Mouse (Mus musculus): Measurements from ENCODE around the gene Pik3c2g. TPM values are rescaled to one million over a fixed set of nuclear protein-coding genes. Genes with fewer than 3 reads are reported as not detected.

Gene Pik3c2g
- polyA plus RNA-seq, 1 experiment from 2014 or later = 0.49 TPM

DNA sequence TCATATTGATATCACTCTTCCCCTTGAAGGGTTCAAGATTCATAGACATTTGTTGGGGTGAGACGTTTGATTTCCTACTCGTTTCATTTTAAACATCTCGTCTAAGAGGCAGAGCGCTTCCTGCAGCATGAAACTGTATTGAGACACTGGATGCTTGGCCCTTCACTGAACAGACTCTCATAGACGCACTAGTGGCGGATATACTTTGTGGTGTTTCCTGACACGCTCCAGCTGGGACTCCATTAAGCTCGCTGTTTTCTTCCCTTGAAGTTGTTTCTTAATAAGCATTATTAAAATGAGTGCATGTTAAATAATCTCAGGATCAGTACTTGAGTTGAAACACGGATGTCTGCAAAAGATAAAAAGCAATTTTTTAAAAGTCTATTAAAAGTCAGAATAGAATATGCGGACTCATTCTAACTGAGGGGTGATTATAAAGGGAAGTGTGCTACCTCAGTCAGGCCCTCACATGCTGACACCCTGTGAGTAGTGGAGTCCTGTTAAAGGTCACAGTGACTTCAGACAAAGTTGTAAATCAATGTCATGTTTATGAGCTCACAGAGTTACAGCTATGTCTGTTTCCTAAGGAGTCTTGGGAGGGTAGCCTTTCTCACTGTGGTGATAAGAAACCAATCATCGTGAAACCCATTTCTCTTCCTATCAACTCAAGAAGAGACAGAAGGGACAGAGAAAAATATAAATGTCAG is 190.7 kb downstream of the Pik3c2g start:
- DNase-seq (ENCODE audit: low spot score) (no peak), ATAC-seq (ENCODE audit: low FRiP score) (no peak)
- Histone ChIP-seq H3K4me2 (replicated peaks; ENCODE audit: low read depth, low read length) (no peak overlapping the region), H3K36me3 (ENCODE audit: control insufficient read depth, insufficient read depth, low read length) (no peaks in the 10 kb centered on the region), H3K4me3 (ENCODE audit: low read depth, low read length) (no peak overlapping the region), H3K4me1 (replicated peaks; ENCODE audit: control insufficient read depth, insufficient read depth, low read length) (no peaks in the 10 kb centered on the region), H3K27me3 (ENCODE audit: control insufficient read depth, insufficient read depth, low read length) (no peaks in the 10 kb centered on the region), H3K9me3 (ENCODE audit: control insufficient read depth, low read length) (no peaks in the 10 kb centered on the region), H3K9ac (ENCODE audit: low read depth, low read length) (no peak overlapping the region), H3K27ac (ENCODE audit: low read depth, low read length) (no peak overlapping the region)
- 83% methylated on average over 11 of the region's 11 CpGs for WGBS

DNA sequence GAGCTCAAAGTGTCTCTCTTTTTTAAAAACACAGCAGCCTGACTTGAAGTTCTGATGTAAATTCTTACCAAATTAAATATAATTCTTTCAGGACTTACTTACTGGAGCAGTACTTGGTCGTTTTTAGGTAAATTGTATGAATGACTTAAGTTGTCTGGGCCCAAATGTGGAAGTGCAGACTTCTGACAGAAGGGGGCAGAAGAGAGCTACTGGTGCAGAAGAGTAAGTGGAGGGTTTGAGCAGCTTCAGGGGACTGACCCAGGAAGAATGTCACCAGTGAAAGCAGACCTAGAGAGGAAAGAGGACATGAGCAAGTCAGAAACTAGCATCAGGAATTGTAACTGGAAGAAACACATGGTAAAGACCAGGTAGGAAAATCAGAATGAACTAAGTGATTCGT is 193.0 kb downstream of the Pik3c2g start:
- Histone ChIP-seq H3K9me3 (ENCODE audit: control insufficient read depth, low read length) (no peaks in the 10 kb centered on the region), H3K4me1 (replicated peaks; ENCODE audit: control insufficient read depth, insufficient read depth, low read length) (no peaks in the 10 kb centered on the region), H3K27ac (ENCODE audit: low read depth, low read length) (no peak overlapping the region), H3K27me3 (ENCODE audit: control insufficient read depth, insufficient read depth, low read length) (no peaks in the 10 kb centered on the region), H3K36me3 (ENCODE audit: control insufficient read depth, insufficient read depth, low read length) (no peaks in the 10 kb centered on the region), H3K4me2 (replicated peaks; ENCODE audit: low read depth, low read length) (no peak overlapping the region), H3K4me3 (ENCODE audit: low read depth, low read length) (no peak overlapping the region), H3K9ac (ENCODE audit: low read depth, low read length) (no peak overlapping the region)
- WGBS = 59% methylated on average over 2 of the region's 2 CpGs
- ATAC-seq (ENCODE audit: low FRiP score) (no peak), DNase-seq (ENCODE audit: low spot score) (peak; percentile 20)

DNA sequence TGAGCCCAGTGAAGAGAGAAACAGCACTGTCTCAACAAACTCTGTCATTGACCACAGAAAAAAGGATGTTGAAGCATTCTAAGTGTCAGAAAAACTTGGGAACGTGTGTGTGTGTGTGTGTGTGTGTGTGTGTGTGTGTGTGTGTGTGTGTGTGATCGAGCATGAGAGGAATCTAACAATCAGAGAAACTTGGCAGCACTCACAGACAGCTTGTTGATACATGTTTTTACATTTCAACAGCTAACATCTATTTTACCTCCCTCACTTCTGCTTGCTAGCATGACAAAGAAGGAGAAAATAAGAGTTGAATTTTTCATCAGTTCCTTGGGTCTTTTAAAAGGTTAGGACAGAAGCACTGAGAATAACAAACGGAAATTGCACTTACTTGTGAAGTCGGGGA is 202.5 kb downstream of the Pik3c2g start:
- H3K27me3 ChIP-seq (ENCODE audit: control insufficient read depth, insufficient read depth, low read length) = no peaks in the 10 kb centered on the region
- DNase-seq (ENCODE audit: low spot score) (no peak), ATAC-seq (ENCODE audit: low FRiP score) (no peak)
- H3K9ac ChIP-seq (ENCODE audit: low read depth, low read length) = no peak overlapping the region
- no peak overlapping the region for H3K27ac ChIP-seq (ENCODE audit: low read depth, low read length)
- WGBS = 81% methylated on average over 4 of the region's 4 CpGs
- H3K9me3 ChIP-seq (ENCODE audit: control insufficient read depth, low read length) = no peaks in the 10 kb centered on the region
- no peak overlapping the region for H3K4me2 ChIP-seq (replicated peaks; ENCODE audit: low read depth, low read length)
- H3K4me1 ChIP-seq (replicated peaks; ENCODE audit: control insufficient read depth, insufficient read depth, low read length) = no peaks in the 10 kb centered on the region
- no peaks in the 10 kb centered on the region for H3K36me3 ChIP-seq (ENCODE audit: control insufficient read depth, insufficient read depth, low read length)
- no peak overlapping the region for H3K4me3 ChIP-seq (ENCODE audit: low read depth, low read length)

DNA sequence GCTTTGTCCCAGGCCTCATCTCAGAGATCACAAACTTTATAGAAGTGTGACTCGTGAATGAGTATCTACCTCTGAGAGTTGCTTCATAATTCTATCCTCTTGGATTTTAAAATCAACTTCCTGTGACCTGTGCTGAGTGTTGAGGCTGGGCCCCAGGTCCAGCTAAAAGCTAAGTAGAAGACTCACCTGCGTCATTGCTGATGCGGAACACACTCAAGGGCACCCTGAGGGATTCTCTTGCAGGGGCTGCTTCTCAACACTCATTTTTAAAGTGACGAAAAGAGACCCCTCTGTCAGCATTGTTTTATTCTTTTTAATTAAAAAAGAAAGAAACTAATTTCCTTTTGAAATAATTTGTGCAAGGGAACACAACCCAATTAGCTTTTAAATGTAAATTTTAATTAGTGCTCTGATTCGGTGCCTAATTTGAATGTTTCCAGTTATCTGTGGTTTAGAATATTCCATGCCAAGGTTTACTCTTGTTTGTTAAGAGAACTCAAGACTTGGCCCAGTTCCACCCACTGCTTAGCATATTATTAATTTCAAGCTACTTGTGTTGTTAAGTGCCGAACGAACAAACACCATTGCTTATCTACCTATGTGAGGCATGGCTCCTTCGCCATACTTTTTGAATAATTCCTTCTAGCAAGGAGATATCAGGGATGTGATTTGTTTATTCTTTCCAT is 212.7 kb downstream of the Pik3c2g start:
- DNase-seq (ENCODE audit: low spot score) (no peak), ATAC-seq (ENCODE audit: low FRiP score) (no peak)
- Histone ChIP-seq H3K9me3 (ENCODE audit: control insufficient read depth, low read length) (no peaks in the 10 kb centered on the region), H3K9ac (ENCODE audit: low read depth, low read length) (no peak overlapping the region), H3K4me1 (replicated peaks; ENCODE audit: control insufficient read depth, insufficient read depth, low read length) (no peaks in the 10 kb centered on the region), H3K4me2 (replicated peaks; ENCODE audit: low read depth, low read length) (no peak overlapping the region), H3K4me3 (ENCODE audit: low read depth, low read length) (no peak overlapping the region), H3K36me3 (ENCODE audit: control insufficient read depth, insufficient read depth, low read length) (no peaks in the 10 kb centered on the region), H3K27me3 (ENCODE audit: control insufficient read depth, insufficient read depth, low read length) (no peaks in the 10 kb centered on the region), H3K27ac (ENCODE audit: low read depth, low read length) (no peak overlapping the region)
- WGBS = 93% methylated on average over 8 of the region's 8 CpGs

DNA sequence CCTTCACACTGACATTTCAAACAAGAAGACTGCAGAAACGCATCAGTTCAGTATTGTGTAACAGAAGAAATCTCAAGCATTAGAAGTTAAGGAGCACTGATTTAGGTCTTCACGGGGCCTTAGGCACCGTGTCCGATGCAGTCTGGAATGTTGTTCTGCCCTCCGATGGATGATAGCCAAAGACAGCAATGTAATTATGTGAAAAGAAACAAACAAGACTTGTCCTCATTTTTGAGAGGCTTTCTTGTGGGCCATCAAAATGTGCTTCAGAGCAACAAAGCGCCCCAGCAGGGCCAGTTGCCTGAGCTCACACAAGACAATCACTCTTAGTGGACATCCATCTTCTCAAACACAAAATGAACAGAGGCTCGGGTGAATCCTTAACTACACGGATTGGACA is 234.9 kb downstream of the Pik3c2g start:
- Histone ChIP-seq H3K36me3 (ENCODE audit: control insufficient read depth, insufficient read depth, low read length) (no peaks in the 10 kb centered on the region), H3K27ac (ENCODE audit: low read depth, low read length) (no peak overlapping the region), H3K4me1 (replicated peaks; ENCODE audit: control insufficient read depth, insufficient read depth, low read length) (no peaks in the 10 kb centered on the region), H3K27me3 (ENCODE audit: control insufficient read depth, insufficient read depth, low read length) (no peaks in the 10 kb centered on the region), H3K9ac (ENCODE audit: low read depth, low read length) (no peak overlapping the region), H3K4me3 (ENCODE audit: low read depth, low read length) (no peak overlapping the region), H3K9me3 (ENCODE audit: control insufficient read depth, low read length) (no peaks in the 10 kb centered on the region), H3K4me2 (replicated peaks; ENCODE audit: low read depth, low read length) (no peak overlapping the region)
- WGBS = 90% methylated on average over 8 of the region's 8 CpGs
- no peak for ATAC-seq (ENCODE audit: low FRiP score)
- DNase-seq (ENCODE audit: low spot score) = no peak

DNA sequence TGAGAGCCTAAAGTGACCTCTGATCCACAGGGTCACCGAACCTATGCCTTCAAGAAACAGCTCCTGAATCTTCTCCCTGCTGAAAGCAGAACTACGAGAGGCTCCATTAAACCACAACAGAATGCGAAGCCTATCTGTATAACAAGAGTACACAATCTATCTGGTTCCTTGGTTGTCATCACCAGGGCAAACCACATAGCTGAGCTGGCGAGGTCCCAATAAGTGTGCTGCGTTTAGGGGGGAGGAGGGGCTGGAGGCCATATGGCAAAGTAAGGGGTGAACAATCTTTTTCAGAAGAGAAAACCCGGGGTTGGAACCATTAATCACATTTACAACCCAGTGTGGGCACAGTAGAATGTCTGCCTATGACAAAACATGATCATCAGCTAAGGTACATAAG is 251.2 kb downstream of the Pik3c2g start:
- WGBS = 79% methylated on average over 6 of the region's 6 CpGs
- no peak overlapping the region for H3K27ac ChIP-seq (ENCODE audit: low read depth, low read length)
- no peaks in the 10 kb centered on the region for H3K36me3 ChIP-seq (ENCODE audit: control insufficient read depth, insufficient read depth, low read length)
- H3K4me1 ChIP-seq (replicated peaks; ENCODE audit: control insufficient read depth, insufficient read depth, low read length) = no peaks in the 10 kb centered on the region
- ATAC-seq (ENCODE audit: low FRiP score) = 0 out of 2 replicates have a peak, but pooled peaks have one; percentile 27
- H3K9me3 ChIP-seq (ENCODE audit: control insufficient read depth, low read length) = no peaks in the 10 kb centered on the region
- H3K4me2 ChIP-seq (replicated peaks; ENCODE audit: low read depth, low read length) = no peak overlapping the region
- DNase-seq (ENCODE audit: low spot score) = no peak
- no peak overlapping the region for H3K9ac ChIP-seq (ENCODE audit: low read depth, low read length)
- no peak overlapping the region for H3K4me3 ChIP-seq (ENCODE audit: low read depth, low read length)
- H3K27me3 ChIP-seq (ENCODE audit: control insufficient read depth, insufficient read depth, low read length) = no peaks in the 10 kb centered on the region

DNA sequence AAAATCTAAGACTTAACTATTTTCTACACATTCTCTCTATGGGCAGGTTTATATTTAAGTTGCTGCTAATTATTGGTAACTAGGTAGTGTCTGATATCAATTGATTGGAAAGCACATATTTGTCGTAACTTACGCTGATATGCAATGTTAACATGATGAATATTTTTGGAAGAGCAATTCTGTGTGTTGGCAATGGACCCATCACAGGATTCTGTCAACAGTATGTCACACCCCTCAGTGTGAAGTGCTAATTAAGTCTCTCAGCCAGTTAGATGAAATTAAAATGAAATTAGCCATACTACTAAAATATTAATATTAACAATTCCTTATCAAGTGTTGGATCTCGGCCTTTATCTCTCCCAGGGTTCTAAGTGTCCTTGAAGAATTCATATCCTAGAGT is 251.7 kb downstream of the Pik3c2g start:
- 92% methylated on average over 3 of the region's 3 CpGs for WGBS
- no peak for DNase-seq (ENCODE audit: low spot score)

DNA sequence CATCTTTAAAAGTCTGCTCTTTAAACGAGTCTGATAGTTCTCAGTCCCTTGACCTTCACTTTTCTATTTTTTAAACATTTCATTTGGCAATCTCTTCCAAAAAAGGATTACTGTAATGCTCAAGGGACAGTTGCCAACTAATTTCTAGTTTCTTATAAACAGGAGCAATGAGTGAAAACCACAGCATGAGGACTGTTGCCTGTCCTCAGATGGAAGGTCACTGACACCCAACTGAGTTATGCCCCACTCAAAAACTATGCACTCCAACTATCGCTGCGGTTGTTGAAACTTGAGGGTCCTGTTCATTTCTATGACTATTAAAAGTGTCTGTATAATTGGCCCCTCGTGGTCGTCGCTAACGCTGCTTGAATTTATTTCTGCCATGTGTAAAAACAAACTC is 252.9 kb downstream of the Pik3c2g start:
- no peaks in the 10 kb centered on the region for H3K4me1 ChIP-seq (replicated peaks; ENCODE audit: control insufficient read depth, insufficient read depth, low read length)
- no peak overlapping the region for H3K4me2 ChIP-seq (replicated peaks; ENCODE audit: low read depth, low read length)
- no peaks in the 10 kb centered on the region for H3K27me3 ChIP-seq (ENCODE audit: control insufficient read depth, insufficient read depth, low read length)
- no peaks in the 10 kb centered on the region for H3K36me3 ChIP-seq (ENCODE audit: control insufficient read depth, insufficient read depth, low read length)
- H3K9me3 ChIP-seq (ENCODE audit: control insufficient read depth, low read length) = no peaks in the 10 kb centered on the region
- no peak for ATAC-seq (ENCODE audit: low FRiP score)
- DNase-seq (ENCODE audit: low spot score) = no peak
- WGBS = 79% methylated on average over 7 of the region's 7 CpGs
- no peak overlapping the region for H3K27ac ChIP-seq (ENCODE audit: low read depth, low read length)
- H3K9ac ChIP-seq (ENCODE audit: low read depth, low read length) = no peak overlapping the region
- H3K4me3 ChIP-seq (ENCODE audit: low read depth, low read length) = no peak overlapping the region

More for the DNA sequence above, 251.7 kb downstream of the Pik3c2g start:
- H3K27ac ChIP-seq (ENCODE audit: low read depth, low read length) = no peak overlapping the region
- no peak overlapping the region for H3K4me2 ChIP-seq (replicated peaks; ENCODE audit: low read depth, low read length)
- H3K36me3 ChIP-seq (ENCODE audit: control insufficient read depth, insufficient read depth, low read length) = no peaks in the 10 kb centered on the region
- ATAC-seq (ENCODE audit: low FRiP score) = no peak
- no peak overlapping the region for H3K4me3 ChIP-seq (ENCODE audit: low read depth, low read length)
- no peak overlapping the region for H3K9ac ChIP-seq (ENCODE audit: low read depth, low read length)
- H3K27me3 ChIP-seq (ENCODE audit: control insufficient read depth, insufficient read depth, low read length) = no peaks in the 10 kb centered on the region
- no peaks in the 10 kb centered on the region for H3K9me3 ChIP-seq (ENCODE audit: control insufficient read depth, low read length)
- H3K4me1 ChIP-seq (replicated peaks; ENCODE audit: control insufficient read depth, insufficient read depth, low read length) = no peaks in the 10 kb centered on the region

DNA sequence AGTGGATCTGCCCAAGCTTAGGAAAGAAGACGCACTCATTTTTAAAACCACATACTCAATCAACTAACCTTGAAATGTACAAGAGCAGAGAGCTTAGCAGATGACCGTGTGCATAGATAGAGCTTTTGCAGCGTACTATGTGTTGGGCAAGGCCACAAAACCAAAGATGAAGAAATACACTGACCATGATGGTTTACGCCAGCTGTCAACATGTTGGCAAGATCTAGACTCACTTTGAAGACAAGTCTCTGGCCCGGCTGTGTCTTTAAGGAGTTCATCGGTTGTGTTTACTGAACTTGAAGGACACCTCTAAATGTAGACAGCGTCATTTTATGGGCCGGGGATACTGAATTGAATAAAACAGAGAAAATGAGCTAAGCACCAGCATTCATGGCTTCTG is 254.3 kb downstream of the Pik3c2g start:
- no peak overlapping the region for H3K9ac ChIP-seq (ENCODE audit: low read depth, low read length)
- no peaks in the 10 kb centered on the region for H3K27me3 ChIP-seq (ENCODE audit: control insufficient read depth, insufficient read depth, low read length)
- no peak for ATAC-seq (ENCODE audit: low FRiP score)
- H3K36me3 ChIP-seq (ENCODE audit: control insufficient read depth, insufficient read depth, low read length) = no peaks in the 10 kb centered on the region
- H3K4me1 ChIP-seq (replicated peaks; ENCODE audit: control insufficient read depth, insufficient read depth, low read length) = no peaks in the 10 kb centered on the region
- H3K4me3 ChIP-seq (ENCODE audit: low read depth, low read length) = no peak overlapping the region
- no peak overlapping the region for H3K27ac ChIP-seq (ENCODE audit: low read depth, low read length)
- no peak for DNase-seq (ENCODE audit: low spot score)
- WGBS = 95% methylated on average over 8 of the region's 8 CpGs
- H3K9me3 ChIP-seq (ENCODE audit: control insufficient read depth, low read length) = no peaks in the 10 kb centered on the region
- H3K4me2 ChIP-seq (replicated peaks; ENCODE audit: low read depth, low read length) = no peak overlapping the region

Data from hindbrain, embryonic 11.5 days (tissue).